Mouse (Mus musculus): ENCODE results near the gene Cftr.

Cftr gene

DNA sequence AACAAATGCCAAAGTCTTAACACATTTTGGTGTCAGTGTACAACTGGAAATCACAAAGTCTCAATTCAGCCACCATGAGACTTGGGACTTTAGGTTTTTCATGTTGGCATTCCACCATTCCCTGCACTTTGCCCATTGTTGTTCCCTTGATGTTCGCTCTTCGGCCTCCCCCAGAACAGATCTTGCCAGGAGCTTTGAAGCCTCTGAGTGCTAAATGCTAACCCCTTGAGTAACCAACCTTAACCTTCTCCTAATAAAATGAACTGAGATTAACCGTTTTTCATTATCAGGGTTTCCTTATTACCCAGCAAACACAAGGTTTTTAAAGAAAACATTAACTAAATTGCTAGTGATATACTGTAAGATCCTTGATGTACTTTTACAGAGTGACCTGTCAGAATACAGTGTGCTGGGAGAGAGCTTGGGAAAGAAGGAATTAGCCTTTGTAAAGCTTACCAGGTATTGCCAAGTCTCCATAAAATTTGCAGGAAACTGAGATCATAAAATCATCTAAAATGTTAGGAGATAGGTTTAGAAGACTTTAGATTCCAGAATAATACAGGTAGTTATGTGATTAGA is 144.0 kb downstream of the Cftr start:
- intact Hi-C loops (cut with DNase I), result no loop called here

- intact Hi-C loops (cut with DNase I), result no loop called here
Observed at GRCm38 (mm10) chr6:18322950-18323349, 152.5 kb downstream of the Cftr start.

DNA sequence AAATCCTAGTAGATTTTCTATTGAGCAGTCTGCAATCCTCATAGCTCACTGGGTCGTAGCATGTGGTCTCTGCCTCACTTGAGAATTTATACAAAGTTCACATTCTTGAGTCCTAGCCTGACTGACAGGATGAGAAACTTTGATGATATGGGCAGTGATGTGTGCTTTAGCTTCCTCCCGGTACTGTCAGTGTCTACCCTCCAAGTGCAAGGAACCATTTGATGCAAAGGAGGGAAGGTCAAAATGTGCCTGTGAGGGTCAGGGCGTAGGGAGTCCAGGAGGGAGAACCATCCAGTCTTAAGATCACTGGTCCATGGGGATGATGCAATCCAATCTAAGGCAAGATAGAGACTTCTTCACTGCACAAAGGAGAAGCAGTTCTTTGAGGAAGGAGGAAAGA is 164.9 kb downstream of the Cftr start:
- intact Hi-C loops (cut with DNase I), result no loop called here

GRCm38 (mm10) chr6:18338307-18338706 is 167.8 kb downstream of the Cftr start:
- intact Hi-C loops (cut with DNase I), result no loop called here

- intact Hi-C loops (cut with DNase I), result no loop called here
Observed at GRCm38 (mm10) chr6:18344272-18344671, 173.8 kb downstream of the Cftr start.

DNA sequence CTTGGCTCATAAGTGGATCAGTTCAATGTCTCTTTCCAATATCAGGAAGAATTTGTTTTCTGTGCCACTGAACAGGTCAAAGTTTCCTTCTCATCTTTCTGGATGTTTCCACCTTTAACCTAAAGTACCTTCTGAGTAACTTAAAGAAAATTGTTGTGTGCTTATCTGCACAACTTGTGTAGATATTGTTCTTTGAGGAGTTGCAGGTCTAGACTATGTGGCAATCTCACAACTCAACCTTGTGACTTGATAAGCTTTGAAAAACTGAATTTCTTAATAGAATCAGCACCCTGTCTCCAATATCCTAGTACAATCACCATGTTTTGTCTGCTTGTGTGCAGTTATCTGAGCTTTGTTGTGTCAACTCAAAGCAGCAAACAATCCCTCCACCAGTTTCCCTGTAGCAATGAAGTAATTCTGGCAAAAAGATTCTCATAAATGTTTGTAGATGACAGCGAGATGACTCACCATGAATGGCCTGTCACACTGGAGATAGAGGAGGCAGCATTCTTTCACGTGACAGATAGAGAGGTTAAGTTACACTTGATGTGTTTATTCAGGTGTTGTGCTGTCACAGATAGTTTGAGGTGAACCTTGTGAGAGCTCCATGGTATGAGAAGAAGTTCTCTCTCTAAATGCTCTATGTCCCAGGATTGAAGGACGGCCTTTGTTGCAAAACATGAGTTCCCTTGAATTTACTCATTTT is 178.8 kb downstream of the Cftr start:
- intact Hi-C loops (cut with DNase I), result no loop called here

GRCm38 (mm10) chr6:18360154-18360553 is 189.7 kb downstream of the Cftr start:
- intact Hi-C loops (cut with DNase I), result loop anchor here (10.0 kb wide), 1 partner anchor 215 kb away; no protein-coding TSS in a partner anchor

DNA sequence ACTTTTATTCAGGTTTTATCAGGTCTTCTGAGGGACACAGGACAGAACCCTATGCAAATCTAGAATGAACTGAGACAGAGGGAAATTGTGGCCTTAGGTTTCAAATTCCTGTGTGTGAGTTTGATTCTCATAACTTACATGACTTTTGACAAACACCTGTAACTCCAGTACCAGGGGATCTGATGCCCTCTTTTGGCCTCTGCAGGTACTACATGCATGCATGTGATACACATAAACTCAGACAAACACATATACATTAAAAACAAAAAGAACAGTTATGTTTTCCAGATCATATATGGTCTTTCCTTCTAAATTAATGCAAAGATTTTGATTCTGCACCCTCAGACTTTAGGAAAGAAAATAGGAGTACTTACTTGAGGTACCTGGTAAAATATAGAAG is 190.5 kb downstream of the Cftr start:
- intact Hi-C loops (cut with DNase I), result loop anchor here (10.0 kb wide), 1 partner anchor 216 kb away; no protein-coding TSS in a partner anchor

GRCm38 (mm10) chr6:18362232-18362631 is 191.7 kb downstream of the Cftr start:
- intact Hi-C loops (cut with DNase I), result loop anchor here (10.0 kb wide), 1 partner anchor 217 kb away; no protein-coding TSS in a partner anchor

GRCm38 (mm10) chr6:18369054-18369453 is 198.6 kb downstream of the Cftr start:
- intact Hi-C loops (cut with DNase I), result loop anchor here (10.0 kb wide), 1 partner anchor 224 kb away; no protein-coding TSS in a partner anchor

GRCm38 (mm10) chr6:18369723-18370122 is 199.2 kb downstream of the Cftr start:
- intact Hi-C loops (cut with DNase I), result loop anchor here (10.0 kb wide), 1 partner anchor 225 kb away; no protein-coding TSS in a partner anchor
